Mouse (Mus musculus) left cerebral cortex, postnatal 25 days (tissue): ENCODE measurements at regions not wholly inside any gene's neighbourhood (a gene's known extent, or its start where the extent isn't known, plus 50 kb on each side); places are given as distances from the start of the nearest gene placed in this dataset.

ENCODE experiments used
- DNase-seq, 2 experiments: peaks; one replicate each; pipeline ENCODE4 v3.0.0; 2022; ENCODE audit warnings: low spot score in 2 of 2, mixed read lengths in 1 of 2
- intact Hi-C: fragments of 180-260 bp; cut with DNase I; formaldehyde crosslinking; loops from one replicate; pipeline ENCODE4 v1.15.1; 2025

GRCm38 (mm10) chr15:59852271-59853000, 164.0 kb downstream of the 4933412E24Rik start:
- intact Hi-C loops: no loop called here
- no peak for DNase-seq

- intact Hi-C loops: no loop called here
- no peak for DNase-seq
Observed at GRCm38 (mm10) chr15:59845158-59845739, 171.2 kb downstream of the 4933412E24Rik start.

GRCm38 (mm10) chr15:59836631-59837030, 179.8 kb downstream of the 4933412E24Rik start:
- intact Hi-C loops: no loop called here
- peak in 1 of 2 experiments; percentile 65 for DNase-seq

GRCm38 (mm10) chr15:59833232-59833631, 183.2 kb downstream of the 4933412E24Rik start:
- no peak for DNase-seq
- intact Hi-C loops: no loop called here

GRCm38 (mm10) chr15:59831481-59831880, 184.9 kb downstream of the 4933412E24Rik start:
- intact Hi-C loops: no loop called here
- DNase-seq: no peak

- intact Hi-C loops: no loop called here
- no peak for DNase-seq
Observed at GRCm38 (mm10) chr15:59830553-59831462, 185.6 kb downstream of the 4933412E24Rik start.

- peak; percentile 79 to 90 for DNase-seq
- intact Hi-C loops: loop anchor here (1.0 to 2.0 kb wide), 2 partner anchors 176 to 438 kb away; no protein-coding TSS in a partner anchor
Observed at GRCm38 (mm10) chr15:59828421-59828820, 188.0 kb downstream of the 4933412E24Rik start.

GRCm38 (mm10) chr15:59826164-59826950, 190.1 kb downstream of the 4933412E24Rik start:
- intact Hi-C loops: no loop called here

GRCm38 (mm10) chr15:59823921-59824320, 192.5 kb downstream of the 4933412E24Rik start:
- intact Hi-C loops: no loop called here
- DNase-seq: no peak

More at GRCm38 (mm10) chr15:59826164-59826950, 190.1 kb downstream of the 4933412E24Rik start:
- DNase-seq: no peak

GRCm38 (mm10) chr15:59822995-59823681, 193.3 kb downstream of the 4933412E24Rik start:
- intact Hi-C loops: no loop called here

GRCm38 (mm10) chr15:59820317-59820716, 196.1 kb downstream of the 4933412E24Rik start:
- intact Hi-C loops: no loop called here

More at GRCm38 (mm10) chr15:59822995-59823681, 193.3 kb downstream of the 4933412E24Rik start:
- peak in 1 of 2 experiments; percentile 40 for DNase-seq

GRCm38 (mm10) chr15:59816031-59816430, 200.4 kb downstream of the 4933412E24Rik start:
- DNase-seq: no peak
- intact Hi-C loops: no loop called here

More at GRCm38 (mm10) chr15:59820317-59820716, 196.1 kb downstream of the 4933412E24Rik start:
- DNase-seq: no peak

GRCm38 (mm10) chr15:59811566-59811965, 204.8 kb downstream of the 4933412E24Rik start:
- DNase-seq: no peak
- intact Hi-C loops: no loop called here

- intact Hi-C loops: no loop called here
Observed at GRCm38 (mm10) chr15:59809361-59809760, 207.1 kb downstream of the 4933412E24Rik start.

GRCm38 (mm10) chr15:59807723-59808122, 208.7 kb downstream of the 4933412E24Rik start:
- intact Hi-C loops: no loop called here
- DNase-seq: no peak

More at GRCm38 (mm10) chr15:59809361-59809760, 207.1 kb downstream of the 4933412E24Rik start:
- no peak for DNase-seq

- intact Hi-C loops: no loop called here
- no peak for DNase-seq
Observed at GRCm38 (mm10) chr15:59805771-59806170, 210.6 kb downstream of the 4933412E24Rik start.

- no peak for DNase-seq
- intact Hi-C loops: no loop called here
Observed at GRCm38 (mm10) chr15:59804821-59805220, 211.6 kb downstream of the 4933412E24Rik start.

- intact Hi-C loops: no loop called here
- no peak for DNase-seq
Observed at GRCm38 (mm10) chr15:59804394-59804793, 212.0 kb downstream of the 4933412E24Rik start.

- intact Hi-C loops: no loop called here
- no peak for DNase-seq
Observed at GRCm38 (mm10) chr15:59802276-59802675, 214.1 kb downstream of the 4933412E24Rik start.
